Mouse (Mus musculus) retina, postnatal 7 days (tissue): ENCODE results near the gene Pitpnm1.

Experiments used
- DNase-seq: peaks from one replicate; pipeline ENCODE4 v3.0.0-alpha.2; 2012; ENCODE audit warnings: low read depth, low spot score

Gene Pitpnm1

GRCm38 (mm10) chr19:4154437-4155222 lies 54.8 kb downstream of the Pitpnm1 start:
- DNase-seq, result no peak

- no peak for DNase-seq
Observed at GRCm38 (mm10) chr19:4155223-4156072, 55.6 kb downstream of the Pitpnm1 start.

GRCm38 (mm10) chr19:4156073-4156579 lies 56.3 kb downstream of the Pitpnm1 start:
- no peak for DNase-seq

- no peak for DNase-seq
Observed at GRCm38 (mm10) chr19:4156771-4157170, 57.0 kb downstream of the Pitpnm1 start.

- DNase-seq, result no peak
Observed at GRCm38 (mm10) chr19:4159049-4159448, 59.3 kb downstream of the Pitpnm1 start.

- peak; percentile 90 for DNase-seq
Observed at GRCm38 (mm10) chr19:4162646-4163542, 63.1 kb downstream of the Pitpnm1 start, which contains the start of gene Rps6kb2. Gene Rps6kb2 (minus strand): TSS chr19:4163354.

GRCm38 (mm10) chr19:4163543-4163887 lies 63.7 kb downstream of the Pitpnm1 start:
- DNase-seq, result no peak
